8 mouse cellular contexts compared by ENCODE assay signal in the genomic region with DNA sequence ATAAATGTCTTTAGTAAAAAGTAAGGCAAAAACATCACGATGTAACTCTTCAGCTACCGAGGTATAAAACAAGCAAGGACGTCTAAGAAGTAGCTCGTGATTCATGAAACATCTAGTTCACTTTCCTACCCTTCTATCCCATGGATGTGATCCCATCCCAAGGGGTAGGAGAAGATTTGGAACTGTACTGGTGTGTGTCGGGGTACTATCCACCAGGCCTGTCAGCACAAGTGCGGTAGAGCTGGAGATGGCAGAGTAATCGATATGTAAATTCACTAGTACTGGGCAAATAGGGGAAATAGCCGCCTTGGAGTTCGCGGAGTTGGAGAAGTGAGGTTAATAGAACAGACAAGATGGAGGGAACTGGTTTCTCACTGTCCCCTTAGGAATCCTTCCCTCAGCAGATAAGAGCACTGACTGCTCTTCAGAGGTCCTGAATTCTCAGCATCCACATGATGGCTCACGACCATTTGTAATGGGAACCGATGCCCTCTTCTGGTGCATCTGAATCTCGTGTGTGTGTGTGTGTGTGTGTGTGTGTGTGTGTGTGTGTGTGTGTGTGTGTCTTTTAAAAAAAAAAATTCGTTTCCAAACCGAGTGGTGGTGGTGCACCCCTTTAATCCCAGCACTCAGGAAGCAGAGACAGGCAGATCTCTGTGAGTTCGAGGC. TPM values are rescaled to one million over a fixed set of nuclear protein-coding genes. Genes with fewer than 3 reads are reported as not detected.
DNase-seq lines count a peak whose midpoint lies in the region; ATAC-seq lines count a peak whose summit lies in the region.

No protein-coding gene starts in this region.

- peaks cover 32% of the 10 kb centered on the region for H3K4me1 ChIP-seq in liver, embryonic 11.5 days (replicated peaks; ENCODE audit: control insufficient read depth, insufficient read depth, low read length)
- H3K4me1 ChIP-seq in embryonic facial prominence, embryonic 12.5 days = peaks cover 27% of the 10 kb centered on the region
- peaks cover 66% of the 10 kb centered on the region for H3K4me1 ChIP-seq in liver, embryonic 15.5 days (replicated peaks)

- no peak overlapping the region for H3K27ac ChIP-seq in liver, embryonic 11.5 days (ENCODE audit: low read depth, low read length)
- H3K27ac ChIP-seq in embryonic facial prominence, embryonic 12.5 days = no peak overlapping the region
- no peak overlapping the region for H3K27ac ChIP-seq in liver, embryonic 15.5 days (replicated peaks)

- peaks cover 49% of the 10 kb centered on the region for H3K27me3 ChIP-seq in liver, embryonic 11.5 days (replicated peaks; ENCODE audit: control insufficient read depth, insufficient read depth, low read length)
- peaks cover 95% of the 10 kb centered on the region for H3K27me3 ChIP-seq in embryonic facial prominence, embryonic 12.5 days
- peaks cover 93% of the 10 kb centered on the region for H3K27me3 ChIP-seq in liver, embryonic 15.5 days

- 43% methylated on average over 16 of the region's 16 CpGs for WGBS in liver, embryonic 11.5 days
- WGBS in embryonic facial prominence, embryonic 12.5 days = 36% methylated on average over 16 of the region's 16 CpGs
- WGBS in liver, embryonic 15.5 days (ENCODE audit: insufficient replicate concordance) = 40% methylated on average over 16 of the region's 16 CpGs

- H3K9me3 ChIP-seq in liver, embryonic 11.5 days (ENCODE audit: control insufficient read depth, low read length) = peaks cover 6% of the 10 kb centered on the region; the same call in 1 of the 2 replicates
- H3K9me3 ChIP-seq in embryonic facial prominence, embryonic 12.5 days = peaks cover 5% of the 10 kb centered on the region; the same call in 1 of the 2 replicates
- no peaks in the 10 kb centered on the region for H3K9me3 ChIP-seq in liver, embryonic 15.5 days (replicated peaks)

- DNase-seq in CD4-positive, CD25-positive, alpha-beta regulatory T cell, adult 2 months (ENCODE audit: low read depth, low spot score) = peak; percentile 30
- DNase-seq in liver, embryonic 11.5 days (ENCODE audit: low spot score) = no peak
- DNase-seq in liver = no peak
- no peak for DNase-seq in right cerebral cortex, adult 2 months (ENCODE audit: low spot score in 2 of 2)
- DNase-seq in embryo, embryonic 9.5 days (ENCODE audit: extremely low spot score) = no peak

- peak overlapping the region; percentile 64 for H3K4me3 ChIP-seq in liver, embryonic 11.5 days (ENCODE audit: low read depth, low read length)
- H3K4me3 ChIP-seq in embryonic facial prominence, embryonic 12.5 days = peak overlapping the region; percentile 56
- H3K4me3 ChIP-seq in liver, embryonic 15.5 days (replicated peaks) = peak overlapping the region; percentile 74

- no peak for ATAC-seq in CD4-positive, CD25-positive, alpha-beta regulatory T cell, adult 4 months
- ATAC-seq in liver, embryonic 11.5 days (replicated peaks; ENCODE audit: low FRiP score) = no peak
- no peak for ATAC-seq in embryonic facial prominence, embryonic 12.5 days (ENCODE audit: insufficient number of reproducible peaks, insufficient read depth, low FRiP score, low TSS enrichment)
- no peak for ATAC-seq in liver, embryonic 15.5 days (ENCODE audit: insufficient read depth)

- peak overlapping the region; percentile 81 for H3K4me2 ChIP-seq in liver, embryonic 11.5 days
- H3K4me2 ChIP-seq in embryonic facial prominence, embryonic 12.5 days (replicated peaks) = peak overlapping the region; percentile 73; the same call in 1 of the 2 replicates
- H3K4me2 ChIP-seq in liver, embryonic 15.5 days = peak overlapping the region; percentile 97

- H3K9ac ChIP-seq in liver, embryonic 11.5 days (ENCODE audit: low read depth, low read length) = no peak overlapping the region; the same call in 1 of the 2 replicates
- H3K9ac ChIP-seq in embryonic facial prominence, embryonic 12.5 days = no peak overlapping the region
- H3K9ac ChIP-seq in liver, embryonic 15.5 days = peak overlapping the region; percentile 80; the same call in 1 of the 2 replicates

- no peaks in the 10 kb centered on the region for H3K36me3 ChIP-seq in liver, embryonic 11.5 days (ENCODE audit: control insufficient read depth, insufficient read depth, low read length)
- H3K36me3 ChIP-seq in embryonic facial prominence, embryonic 12.5 days = no peaks in the 10 kb centered on the region
- H3K36me3 ChIP-seq in liver, embryonic 15.5 days (replicated peaks) = no peaks in the 10 kb centered on the region

RNA-seq across cellular contexts. Expression of gene Tradd, which starts 1.0 kb away (rescaled TPM):
- polyA plus RNA-seq in CD4-positive, CD25-positive, alpha-beta regulatory T cell, adult 4 months (2017; shearing (Covaris generic)) = 10 to 100 TPM; 58.1 to 76.0 TPM
- polyA plus RNA-seq in liver, embryonic 11.5 days (2014; fragmentation: Nextera tagmentation; extraction: Ambion mirVana) = 23.1 and 23.2 TPM in 2 replicates
- 17.4 and 18.7 TPM in 2 replicates for polyA plus RNA-seq in embryonic facial prominence, embryonic 12.5 days (2016; fragmentation: Nextera tagmentation; extraction: Ambion mirVana)
- polyA plus RNA-seq in liver, embryonic 15.5 days (2015; fragmentation: Nextera tagmentation; extraction: Ambion mirVana) = 14.9 and 15.5 TPM in 2 replicates

RNA-seq across cellular contexts. Expression of gene Fbxl8, which starts 1.1 kb away (rescaled TPM):
- polyA plus RNA-seq in CD4-positive, CD25-positive, alpha-beta regulatory T cell, adult 4 months (2017; shearing (Covaris generic)) = 10 to 100 TPM; 16.5 to 27.6 TPM
- 2.0 and 2.4 TPM in 2 replicates for polyA plus RNA-seq in liver, embryonic 11.5 days (2014; fragmentation: Nextera tagmentation; extraction: Ambion mirVana)
- polyA plus RNA-seq in embryonic facial prominence, embryonic 12.5 days (2016; fragmentation: Nextera tagmentation; extraction: Ambion mirVana) = 1.2 and 1.4 TPM in 2 replicates
- 1.2 and 1.3 TPM in 2 replicates for polyA plus RNA-seq in liver, embryonic 15.5 days (2015; fragmentation: Nextera tagmentation; extraction: Ambion mirVana)

RNA-seq across cellular contexts. Expression of gene Hsf4, which starts 6.2 kb away (rescaled TPM):
- under 1 TPM; 0.26 to 0.39 TPM for polyA plus RNA-seq in CD4-positive, CD25-positive, alpha-beta regulatory T cell, adult 4 months (2017; shearing (Covaris generic))
- polyA plus RNA-seq in liver, embryonic 11.5 days (2014; fragmentation: Nextera tagmentation; extraction: Ambion mirVana) = 0.19 TPM in 1 of 2 replicates, not detected in the other
- 0.36 TPM in 1 of 2 replicates, not detected in the other for polyA plus RNA-seq in embryonic facial prominence, embryonic 12.5 days (2016; fragmentation: Nextera tagmentation; extraction: Ambion mirVana)
- not detected in 2 replicates for polyA plus RNA-seq in liver, embryonic 15.5 days (2015; fragmentation: Nextera tagmentation; extraction: Ambion mirVana)

RNA-seq across cellular contexts. Expression of gene B3gnt9, which starts 8.4 kb away (rescaled TPM):
- polyA plus RNA-seq in CD4-positive, CD25-positive, alpha-beta regulatory T cell, adult 4 months (2017; shearing (Covaris generic)) = under 1 TPM; 0.33 to 0.47 TPM
- 4.2 and 4.4 TPM in 2 replicates for polyA plus RNA-seq in liver, embryonic 11.5 days (2014; fragmentation: Nextera tagmentation; extraction: Ambion mirVana)
- 7.1 and 9.1 TPM in 2 replicates for polyA plus RNA-seq in embryonic facial prominence, embryonic 12.5 days (2016; fragmentation: Nextera tagmentation; extraction: Ambion mirVana)
- polyA plus RNA-seq in liver, embryonic 15.5 days (2015; fragmentation: Nextera tagmentation; extraction: Ambion mirVana) = 2.3 and 2.4 TPM in 2 replicates

RNA-seq across cellular contexts. Expression of gene Nol3, which starts 12.6 kb away (rescaled TPM):
- polyA plus RNA-seq in CD4-positive, CD25-positive, alpha-beta regulatory T cell, adult 4 months (2017; shearing (Covaris generic)) = under 1 TPM in 1 of 2 experiments, not detected in 1; 0.15 TPM
- 0.14 and 0.51 TPM in 2 replicates for polyA plus RNA-seq in liver, embryonic 11.5 days (2014; fragmentation: Nextera tagmentation; extraction: Ambion mirVana)
- 2.1 and 2.4 TPM in 2 replicates for polyA plus RNA-seq in embryonic facial prominence, embryonic 12.5 days (2016; fragmentation: Nextera tagmentation; extraction: Ambion mirVana)
- polyA plus RNA-seq in liver, embryonic 15.5 days (2015; fragmentation: Nextera tagmentation; extraction: Ambion mirVana) = 0.22 and 0.30 TPM in 2 replicates
